Mouse (Mus musculus) thymus, postnatal 10 days (tissue): ENCODE results near the gene Gm38392.
"Not testable (repeated sequence)": the region's sequence is repeated elsewhere in the genome, so short reads cannot be mapped to it uniquely, and the experiment has no call there.

Experiments
- DNase-seq, 2 experiments: peaks; one replicate each; pipeline ENCODE4 v3.0.0; 2021; ENCODE audit warnings: low spot score in 2 of 2

Gene Gm38392

DNA sequence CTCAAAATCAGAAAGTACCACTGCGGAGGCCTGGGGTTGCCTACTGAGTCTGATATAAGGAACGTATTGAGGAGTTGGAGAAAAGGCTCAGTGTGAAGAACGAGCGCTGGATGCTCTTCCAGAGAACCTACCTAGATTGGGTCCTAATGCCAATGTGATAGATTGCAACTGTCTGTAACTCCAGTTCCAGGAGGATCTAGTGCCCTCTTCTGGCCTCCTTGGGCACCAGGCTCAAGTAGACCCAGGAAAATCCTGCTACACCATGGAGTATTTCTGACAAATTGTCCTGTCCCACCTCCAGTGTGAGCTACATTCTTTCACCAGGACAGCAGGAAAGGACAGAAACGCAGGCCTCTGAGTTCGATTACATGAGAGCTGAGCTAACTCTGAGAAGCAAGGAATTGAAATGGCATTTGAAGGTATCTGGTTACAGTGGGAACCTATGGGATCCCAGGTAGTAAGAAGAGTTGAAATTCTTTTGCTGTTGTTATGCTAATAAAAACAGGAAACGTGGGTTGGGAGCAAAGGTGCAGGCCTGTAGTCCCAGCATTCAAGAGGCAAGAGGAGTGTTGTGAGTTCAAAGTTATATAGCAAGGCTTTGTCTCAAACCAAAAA, 10.4 kb downstream of the Gm38392 start:
- no peak for DNase-seq

DNA sequence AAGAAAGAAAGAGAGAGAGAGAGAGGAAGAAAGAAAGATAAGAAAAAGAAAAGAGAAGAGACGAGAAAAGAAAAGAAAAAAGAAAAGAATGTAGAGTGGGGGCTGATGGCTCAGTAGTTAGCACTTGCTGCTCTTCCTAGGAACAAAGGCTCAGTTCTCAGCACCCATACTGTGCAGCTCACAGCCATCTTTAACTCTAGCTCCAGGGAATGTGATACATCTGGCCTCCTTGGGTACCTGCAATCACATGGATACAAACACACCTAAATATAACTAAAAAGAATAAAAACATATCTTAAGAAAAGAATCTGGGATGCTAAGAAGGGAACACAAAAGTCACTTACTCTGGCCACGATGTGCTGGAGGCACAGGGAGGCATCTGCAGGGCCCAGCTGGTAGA, 10.9 kb downstream of the Gm38392 start:
- no peak for DNase-seq

DNA sequence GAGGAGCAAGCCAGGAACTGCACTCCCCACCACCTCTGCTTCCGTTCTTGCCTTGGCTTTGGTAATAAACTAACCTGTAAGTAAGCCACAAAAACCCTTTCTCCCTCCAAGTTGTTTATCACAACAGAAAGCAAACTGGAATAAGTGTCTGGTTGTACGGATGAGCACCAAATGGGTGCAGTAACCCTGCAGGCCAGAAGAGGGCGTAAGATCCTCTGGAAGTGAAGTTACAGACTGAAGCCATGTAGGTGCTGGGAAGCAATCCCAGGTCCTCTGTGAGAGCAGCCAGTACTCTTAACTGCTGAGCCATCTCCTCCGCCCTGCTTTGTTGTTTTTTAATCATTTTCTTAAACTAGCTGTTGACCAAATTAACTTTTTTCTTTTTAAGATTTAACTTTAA, 13.0 kb downstream of the Gm38392 start:
- no peak for DNase-seq

DNA sequence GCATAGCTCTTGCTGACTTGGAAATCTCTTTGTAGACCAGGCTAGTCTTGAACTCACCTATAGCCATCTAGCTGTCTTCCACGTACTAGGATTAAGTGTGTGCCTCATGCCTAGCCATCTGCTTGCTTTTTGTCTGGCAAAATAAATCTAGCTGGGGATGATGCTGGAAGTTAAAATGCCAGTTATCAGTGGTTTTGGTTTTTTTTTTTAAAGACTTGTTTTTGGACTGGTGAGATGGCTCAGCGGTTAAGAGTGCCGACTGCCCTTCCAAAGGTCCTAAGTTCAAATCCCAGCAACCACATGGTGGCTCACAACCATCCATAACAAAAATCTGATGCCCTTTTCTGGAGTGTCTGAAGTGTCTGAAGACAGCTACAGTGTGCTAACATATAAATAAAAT, 15.2 kb downstream of the Gm38392 start:
- no peak for DNase-seq

DNA sequence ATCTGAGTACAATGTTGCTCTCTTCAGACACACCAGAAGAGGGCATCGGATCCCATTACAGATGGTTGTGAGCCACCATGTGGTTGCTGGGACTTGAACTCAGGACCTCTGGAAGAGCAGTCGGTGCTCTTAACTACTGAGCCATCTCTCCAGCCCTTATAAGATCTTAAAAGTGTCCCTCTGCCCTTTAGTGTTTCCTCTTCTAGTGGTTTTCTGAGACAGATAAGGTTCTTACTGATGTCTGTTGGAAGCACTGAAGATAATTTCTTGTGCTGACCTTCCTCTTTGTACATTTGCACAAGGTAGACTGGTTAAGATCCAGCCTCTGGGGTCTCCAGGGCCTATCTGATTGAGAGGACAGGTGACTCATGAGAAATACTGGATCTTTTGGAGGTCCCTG, 15.7 kb downstream of the Gm38392 start:
- DNase-seq: not testable (repeated sequence)

DNA sequence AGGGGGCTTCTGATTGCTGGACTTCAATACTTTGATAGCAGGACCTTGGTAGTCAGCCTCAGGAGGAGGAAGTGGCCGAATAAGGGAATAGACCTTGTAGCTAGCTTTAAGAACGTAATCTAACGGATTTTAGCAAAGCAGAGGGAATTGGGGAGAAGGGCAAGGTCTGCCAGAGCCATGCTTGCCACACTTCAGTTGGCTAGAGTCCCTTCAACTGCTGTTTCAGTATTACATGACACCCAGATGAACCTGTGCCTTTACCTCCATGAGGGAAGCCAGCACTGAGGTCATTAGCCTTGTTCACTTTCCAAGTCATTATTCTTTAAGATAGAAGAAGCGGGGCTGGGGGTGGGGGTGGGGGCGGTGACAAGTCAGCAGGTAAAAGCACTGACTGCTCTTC, 18.0 kb downstream of the Gm38392 start:
- no peak for DNase-seq

DNA sequence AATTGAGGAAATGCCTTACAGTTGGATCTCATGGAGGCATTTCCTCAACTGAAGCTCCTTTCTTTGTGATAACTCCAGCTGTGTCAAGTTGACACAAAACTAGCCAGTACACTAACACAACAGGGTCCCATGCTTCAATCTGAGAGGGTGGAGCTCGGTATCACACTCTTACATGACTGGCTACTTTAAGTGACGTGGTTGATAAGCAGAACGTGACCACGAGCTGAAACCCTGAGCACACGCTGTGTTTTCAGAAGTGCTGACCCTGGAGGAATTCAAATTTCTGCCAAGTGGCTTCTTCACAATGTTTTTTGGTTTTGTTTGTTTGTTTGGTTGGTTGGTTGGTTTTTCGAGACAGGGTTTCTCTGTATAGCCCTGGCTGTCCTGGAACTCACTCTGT, 19.0 kb downstream of the Gm38392 start:
- DNase-seq: not testable (repeated sequence)

DNA sequence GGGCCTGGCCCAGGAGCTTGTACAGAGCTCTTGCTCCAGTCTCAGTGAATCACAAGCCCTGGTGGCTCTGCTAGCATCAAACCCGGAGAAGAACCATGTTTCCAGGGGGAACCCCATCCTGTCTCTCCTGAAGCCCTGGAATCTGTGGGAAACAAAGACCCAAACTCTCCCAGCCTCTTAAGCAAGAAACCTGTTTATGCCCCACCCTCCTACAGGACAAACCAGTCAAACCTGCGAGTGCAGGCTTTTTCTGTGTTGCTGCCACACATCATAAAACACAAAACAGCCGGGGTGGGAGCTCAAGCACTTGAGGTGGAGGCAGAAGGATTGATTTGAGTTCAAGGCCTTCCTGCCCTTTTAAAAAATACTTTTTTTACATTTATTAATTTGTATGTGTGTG, 24.7 kb downstream of the Gm38392 start:
- DNase-seq: no peak

DNA sequence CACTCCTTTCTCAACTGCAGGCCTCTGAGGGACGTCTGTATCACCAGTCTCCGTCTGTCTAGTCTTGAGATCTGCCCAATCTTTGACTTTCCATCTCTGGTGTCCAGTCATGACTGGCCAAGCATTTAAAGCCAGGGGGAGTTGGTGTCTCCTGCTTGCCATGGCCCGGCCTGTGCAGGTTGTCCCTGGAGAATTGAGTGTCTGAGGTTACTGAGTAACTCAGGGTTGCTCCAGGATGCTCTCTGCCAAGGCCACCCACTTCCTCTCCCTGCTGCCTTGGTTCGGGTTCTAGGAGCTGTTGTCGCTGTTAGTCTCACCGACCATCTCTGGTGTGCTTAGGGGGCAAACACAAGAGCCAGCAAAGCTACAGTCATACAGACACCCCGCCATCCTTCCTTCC, 30.6 kb downstream of the Gm38392 start:
- no peak for DNase-seq

DNA sequence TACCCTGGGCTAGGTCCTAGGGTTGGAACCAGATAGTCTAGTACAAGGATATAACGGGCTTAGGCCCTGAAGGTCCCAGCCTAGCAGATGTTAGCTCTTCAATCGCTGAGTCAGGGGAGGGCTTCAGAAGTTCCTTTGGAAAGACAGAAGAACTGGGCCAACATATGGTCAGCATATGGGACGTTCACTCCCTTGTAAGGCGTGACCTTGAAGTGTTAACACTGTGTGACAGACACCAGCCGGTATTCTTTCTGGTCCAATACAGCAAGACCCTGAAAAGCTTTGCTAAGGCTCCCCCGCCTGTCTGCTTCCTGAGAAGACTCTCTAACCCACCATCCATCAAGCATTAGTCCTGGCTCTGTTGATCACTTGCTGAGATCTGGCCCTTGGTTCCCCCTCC, 31.1 kb downstream of the Gm38392 start:
- no peak for DNase-seq

DNA sequence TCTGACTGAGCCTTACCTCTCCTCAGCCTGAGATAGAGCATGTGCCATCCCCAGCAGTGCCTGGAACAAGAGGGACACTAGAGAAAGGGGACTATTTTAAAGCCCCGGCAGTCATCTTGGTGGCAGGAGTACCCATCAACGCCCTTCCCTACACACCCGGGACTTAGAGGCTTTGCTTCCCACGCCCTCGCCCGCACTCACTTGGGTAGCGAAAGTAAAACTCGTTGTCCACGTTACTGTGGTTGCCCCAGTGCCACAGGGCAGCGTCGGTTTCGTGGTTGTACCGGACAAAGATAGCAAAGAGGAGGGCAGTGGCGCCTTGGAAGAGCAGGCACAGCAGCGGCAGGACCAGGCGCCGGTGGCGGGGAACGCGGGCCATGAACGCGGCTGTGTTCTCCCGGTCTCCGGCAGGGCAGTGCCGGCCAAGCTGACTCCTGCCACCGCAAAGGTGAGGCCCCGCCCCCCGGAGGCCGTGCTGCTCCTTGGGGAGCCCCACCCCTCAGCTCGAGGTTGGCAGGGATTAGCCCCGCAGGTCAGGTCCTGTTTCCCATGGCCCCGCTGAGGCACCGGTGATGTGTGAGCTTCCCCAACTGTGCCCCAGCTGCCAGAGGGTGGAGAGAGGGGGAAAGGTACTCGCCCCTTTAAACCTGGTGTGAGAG, 32.6 kb downstream of the Gm38392 start, which contains the start of gene Rhbg:
Gene Rhbg (minus strand): TSS at position 442 of the 659 bp plus-strand sequence.
- DNase-seq: no peak

DNA sequence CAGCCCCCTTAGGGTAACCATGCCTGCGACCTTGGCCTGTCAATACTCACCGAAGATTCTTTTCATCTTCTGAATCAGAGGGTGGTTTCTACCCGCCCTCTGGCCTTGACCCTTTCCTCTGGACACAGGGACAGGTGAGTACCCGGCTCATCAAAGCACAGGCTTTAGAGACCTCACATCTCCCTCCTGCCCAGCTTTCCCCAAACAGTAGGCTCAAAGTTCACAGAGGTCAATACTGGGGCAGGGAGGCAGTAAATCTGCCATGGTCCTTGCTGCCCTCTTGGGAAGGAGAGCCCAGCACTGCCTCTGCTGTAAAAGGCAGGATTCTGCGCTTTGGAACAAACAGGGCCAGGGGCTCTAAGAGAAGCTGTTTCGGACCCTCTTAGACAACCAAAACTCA, 34.3 kb downstream of the Gm38392 start:
- no peak for DNase-seq

DNA sequence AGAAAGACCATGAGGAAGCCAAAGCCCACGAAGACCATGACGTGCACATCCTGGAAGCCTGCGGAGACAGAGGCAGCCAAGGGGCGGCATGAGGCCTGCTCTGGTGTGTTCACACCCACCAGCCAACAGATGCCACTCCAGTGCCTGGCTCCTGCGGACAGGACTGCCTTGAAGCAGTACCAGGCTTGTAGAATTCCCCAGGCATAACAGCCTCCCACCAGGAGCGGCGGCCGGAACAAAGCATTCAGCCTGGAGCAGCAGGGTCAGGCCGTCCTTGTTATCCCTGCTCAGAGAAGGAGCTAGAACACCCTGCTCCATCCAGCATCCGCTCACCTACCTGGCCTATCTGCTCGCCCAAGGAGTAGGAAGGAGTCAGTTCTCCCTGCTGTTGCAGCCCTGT, 38.6 kb downstream of the Gm38392 start:
- DNase-seq: no peak

DNA sequence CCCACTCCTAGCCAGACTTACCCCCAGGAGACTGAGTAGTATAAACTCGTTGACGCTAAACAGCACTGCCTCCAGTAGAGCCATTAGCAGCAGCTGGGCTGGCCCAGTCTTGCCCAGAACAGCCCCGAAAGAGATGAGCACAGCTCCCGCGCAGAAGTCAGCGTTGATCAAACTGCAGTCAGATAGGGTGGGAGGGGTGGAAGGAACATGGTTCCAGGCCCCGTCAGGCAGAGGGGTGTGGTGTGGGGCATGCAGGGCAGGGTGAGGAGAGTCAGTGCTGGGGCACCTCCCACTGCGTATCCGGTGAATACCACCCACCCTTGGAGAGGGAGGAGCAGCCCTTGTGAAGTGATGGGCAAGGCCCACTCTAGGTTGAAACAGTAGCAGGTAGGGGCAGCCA, 39.3 kb downstream of the Gm38392 start:
- no peak for DNase-seq

DNA sequence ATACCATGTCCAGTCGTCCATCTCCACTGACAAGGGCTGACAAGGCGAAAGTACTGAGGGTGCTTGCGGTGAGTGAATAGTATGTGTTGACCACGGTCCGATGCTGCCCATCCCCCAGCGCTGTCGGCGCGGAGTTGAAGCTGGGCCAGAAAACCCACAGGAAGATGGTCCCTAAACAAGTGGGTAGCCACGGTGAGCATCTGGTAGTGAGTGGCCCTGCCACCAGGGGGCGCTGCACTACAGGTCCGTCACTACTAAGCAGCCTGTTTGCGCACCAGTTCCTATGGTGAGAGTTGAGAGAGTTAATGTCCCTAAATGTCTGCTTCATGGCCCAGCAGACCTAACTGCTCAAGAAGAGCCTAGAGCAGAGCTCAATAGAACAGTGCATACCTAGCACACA, 41.2 kb downstream of the Gm38392 start:
- peak; percentile 54 to 86 for DNase-seq

DNA sequence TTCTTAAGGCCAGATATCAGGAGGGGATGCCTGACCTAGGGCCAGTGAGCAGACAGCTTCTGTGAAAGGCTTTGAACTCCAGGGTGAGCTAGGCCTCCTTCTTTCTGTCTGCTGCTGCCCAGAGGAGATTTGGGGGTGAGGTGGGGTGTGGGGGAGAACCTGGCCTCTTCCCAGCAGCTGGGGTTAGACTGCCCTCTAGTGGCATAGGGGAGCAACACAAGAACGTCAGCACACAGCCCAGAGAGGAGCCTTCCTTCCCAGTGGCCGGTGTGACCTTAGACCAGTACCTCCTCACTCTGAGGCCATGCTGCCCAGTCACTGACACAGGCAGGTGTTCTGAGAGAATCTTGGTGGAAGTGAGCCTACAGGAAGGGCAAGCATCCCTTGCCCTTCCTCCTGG, 42.9 kb downstream of the Gm38392 start:
- peak; percentile 23 to 62 for DNase-seq

DNA sequence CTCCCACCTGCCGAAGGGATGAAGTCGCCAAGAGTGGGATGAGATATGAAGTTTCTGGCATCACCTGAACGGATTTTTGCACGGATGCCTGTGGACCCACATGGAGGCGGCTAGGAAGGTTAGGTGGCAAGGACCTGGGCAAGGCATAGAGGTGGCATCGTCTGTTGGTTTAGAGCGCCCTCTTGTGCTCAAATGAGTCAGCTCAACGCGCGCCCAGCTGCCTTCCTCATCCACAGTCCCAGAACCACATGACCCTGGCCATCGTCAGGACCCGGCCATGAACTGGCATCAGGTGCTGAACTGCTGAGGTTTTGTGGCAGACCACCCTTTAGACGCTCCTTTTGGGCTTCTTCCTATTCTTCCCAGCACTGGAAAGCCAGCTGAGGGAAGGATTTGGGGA, 44.5 kb downstream of the Gm38392 start:
- peak; percentile 36 to 79 for DNase-seq

DNA sequence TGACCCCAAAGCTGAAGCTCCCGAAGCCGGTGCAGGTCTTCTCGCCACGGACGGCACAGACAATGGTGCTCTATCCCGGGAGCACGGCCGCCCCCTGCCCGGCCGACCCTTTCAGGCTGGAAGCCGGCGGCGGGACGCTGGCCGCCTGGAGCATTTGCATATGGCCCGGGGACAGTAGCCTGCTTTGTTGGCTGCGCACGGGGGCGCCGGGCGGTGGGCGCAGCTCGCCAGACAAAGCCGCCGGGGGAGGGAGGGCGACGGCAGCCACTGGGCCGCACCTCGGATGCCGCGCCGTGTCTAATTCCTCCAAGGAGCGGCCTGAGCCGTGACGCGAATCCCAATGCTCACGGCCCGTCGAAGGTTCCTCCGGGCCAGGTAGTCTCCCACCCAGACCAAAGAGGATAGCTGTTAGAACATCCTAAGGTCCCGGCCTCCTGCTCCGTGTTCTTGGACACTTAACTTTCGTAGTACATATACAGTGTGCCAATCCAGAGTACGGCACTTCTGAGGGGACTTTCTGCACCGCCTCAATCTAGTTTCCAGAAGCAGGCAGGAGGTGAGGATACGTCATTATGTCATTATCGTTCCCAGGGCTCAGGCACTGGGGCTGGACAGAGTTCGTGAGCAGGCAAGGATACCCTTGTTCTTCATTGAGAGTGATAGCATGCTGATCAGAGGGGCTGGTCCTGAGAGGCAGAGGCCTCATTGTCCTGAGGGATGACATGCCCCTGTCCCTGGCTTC, 45.8 kb downstream of the Gm38392 start:
- no peak for DNase-seq

DNA sequence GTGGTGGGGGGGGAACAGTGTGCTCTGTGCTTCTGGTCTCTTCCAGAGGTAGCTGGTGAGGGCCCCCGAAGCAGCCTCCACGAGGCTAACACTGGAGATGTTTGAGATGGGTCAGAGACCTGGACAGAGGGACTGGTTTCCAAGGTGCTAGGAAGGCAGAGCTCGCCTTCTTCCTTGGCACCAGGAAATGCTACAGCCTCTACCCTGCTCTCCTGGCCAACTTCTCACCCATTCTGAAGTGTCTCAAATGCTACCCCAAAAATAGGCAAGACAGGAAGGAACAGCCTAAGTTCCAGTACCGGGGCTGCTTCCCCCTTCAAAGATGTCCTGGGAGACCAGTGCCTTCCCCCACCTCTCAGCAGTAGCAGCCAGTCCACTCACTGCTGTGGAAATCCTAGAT, 47.6 kb downstream of the Gm38392 start:
- DNase-seq: no peak

DNA sequence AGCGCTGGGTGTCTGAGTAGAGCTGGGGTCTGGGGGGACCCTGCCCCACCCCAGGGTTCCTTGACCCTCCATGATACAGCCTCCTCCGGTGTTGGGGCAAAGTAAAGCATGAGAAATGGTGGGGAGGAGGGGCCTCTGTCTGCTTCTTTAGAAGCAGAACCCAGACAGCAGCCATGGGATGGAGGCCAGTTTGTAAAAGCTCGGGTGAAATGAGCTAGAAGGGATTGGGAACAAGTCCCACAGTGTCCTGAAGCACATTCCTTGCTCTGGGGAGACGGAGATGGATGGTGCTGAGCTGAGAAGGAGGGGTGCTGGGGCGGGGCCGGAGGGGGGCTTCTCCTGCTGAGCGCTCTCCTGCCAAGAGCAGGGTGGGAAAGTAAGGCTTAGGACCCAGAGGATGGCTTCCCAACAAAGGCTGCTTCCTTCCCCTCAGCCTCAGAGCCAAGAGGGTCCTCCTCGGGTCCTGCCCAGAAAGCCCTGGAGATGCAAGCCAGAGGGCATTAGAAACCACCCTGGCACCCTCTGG, 48.1 kb downstream of the Gm38392 start:
- no peak for DNase-seq

DNA sequence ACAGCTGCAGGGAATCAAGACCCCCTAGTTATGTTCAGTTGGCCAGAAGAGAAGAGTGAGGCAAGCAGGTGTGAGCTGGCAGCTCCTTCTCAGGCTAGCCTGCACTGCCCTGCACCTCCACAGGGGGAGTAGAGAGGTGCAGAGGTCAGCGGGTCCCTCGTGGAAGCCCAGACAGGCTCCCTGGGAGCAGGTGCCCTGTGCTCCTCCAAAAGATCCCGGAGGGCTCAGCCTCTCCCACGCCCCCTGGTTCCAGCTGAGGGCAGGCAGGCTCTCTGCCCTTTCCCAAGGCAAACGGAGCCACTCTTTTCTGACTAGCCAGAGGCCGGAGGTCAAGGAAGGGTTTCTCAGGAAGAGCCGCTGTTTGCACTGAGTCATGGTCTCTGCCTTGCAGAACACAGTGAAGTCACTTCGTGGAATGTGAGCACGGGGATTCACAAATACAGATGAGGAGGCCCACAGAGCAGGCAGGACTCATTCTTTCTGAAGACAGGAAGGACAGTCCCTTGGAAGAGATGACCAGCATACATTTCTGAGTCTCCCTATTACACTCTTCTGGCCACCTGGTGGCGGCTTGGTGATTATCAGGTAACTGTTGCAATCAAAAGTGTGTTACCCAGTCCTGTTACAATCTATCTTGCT, 49.3 kb downstream of the Gm38392 start:
- peak; percentile 21 to 56 for DNase-seq

DNA sequence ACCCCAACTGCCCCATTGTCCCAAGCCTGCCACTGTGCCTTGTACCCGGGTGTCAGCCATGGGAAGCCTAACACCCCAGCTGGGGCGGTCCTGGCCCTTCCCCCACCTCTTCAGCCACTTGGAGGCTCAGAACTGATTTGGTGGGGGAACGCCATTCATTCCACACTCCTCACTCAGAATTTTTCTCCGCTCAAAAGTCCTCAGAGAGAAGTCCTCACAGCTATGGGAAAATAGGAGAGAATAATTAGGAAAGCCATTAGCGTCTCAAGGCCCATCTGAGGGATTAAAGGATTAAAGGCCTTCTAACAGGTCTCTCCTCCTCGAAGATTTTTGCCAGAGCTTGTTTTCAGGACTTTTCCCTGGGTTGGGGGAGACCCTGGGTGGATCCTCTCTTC, 49.9 kb downstream of the Gm38392 start:
- no peak for DNase-seq
